Mouse (Mus musculus) kidney, adult 8-10 months (tissue): ENCODE data around the gene Cbx6.

ENCODE experiments used
- DNase-seq, 2 experiments: peaks; one replicate each; pipeline ENCODE4 v3.0.0; 2022

Gene Cbx6

GRCm38 (mm10) chr15:79834130-79834880 is at the start of gene Cbx6, which contains the start of gene Npcd:
Gene Cbx6 (minus strand): TSS chr15:79834688.
Gene Npcd (minus strand): TSS chr15:79834237.
- DNase-seq: peak; percentile 93 to 94

- peak; percentile 87 to 90 for DNase-seq
Observed at GRCm38 (mm10) chr15:79883352-79883822, 48.9 kb upstream of the Cbx6 start.

- peak in 1 of 2 experiments; percentile 9 for DNase-seq
Observed at GRCm38 (mm10) chr15:79882623-79883267, 48.3 kb upstream of the Cbx6 start.

- DNase-seq: no peak
Observed at GRCm38 (mm10) chr15:79880477-79880876, 46.0 kb upstream of the Cbx6 start.

GRCm38 (mm10) chr15:79879319-79879718 is 44.8 kb upstream of the Cbx6 start:
- DNase-seq: peak; percentile 80 to 84

GRCm38 (mm10) chr15:79878725-79879136 is 44.2 kb upstream of the Cbx6 start:
- peak; percentile 18 to 27 for DNase-seq

GRCm38 (mm10) chr15:79875261-79875995 is 40.9 kb upstream of the Cbx6 start:
- DNase-seq: no peak

- DNase-seq: no peak
Observed at GRCm38 (mm10) chr15:79873995-79874394, 39.5 kb upstream of the Cbx6 start.

GRCm38 (mm10) chr15:79873545-79873944 is 39.1 kb upstream of the Cbx6 start:
- no peak for DNase-seq

- DNase-seq: no peak
Observed at GRCm38 (mm10) chr15:79867260-79868002, 32.9 kb upstream of the Cbx6 start.

GRCm38 (mm10) chr15:79859821-79860220 is 25.3 kb upstream of the Cbx6 start:
- DNase-seq: no peak

- DNase-seq: no peak
Observed at GRCm38 (mm10) chr15:79858979-79859378, 24.5 kb upstream of the Cbx6 start.

- DNase-seq: no peak
Observed at GRCm38 (mm10) chr15:79850143-79850542, 15.7 kb upstream of the Cbx6 start.

GRCm38 (mm10) chr15:79847100-79847499 is 12.6 kb upstream of the Cbx6 start:
- DNase-seq: no peak

GRCm38 (mm10) chr15:79845986-79846385 is 11.5 kb upstream of the Cbx6 start:
- no peak for DNase-seq

- no peak for DNase-seq
Observed at GRCm38 (mm10) chr15:79842985-79843384, 8.5 kb upstream of the Cbx6 start.

GRCm38 (mm10) chr15:79840281-79840680 is 5.8 kb upstream of the Cbx6 start:
- DNase-seq: no peak

GRCm38 (mm10) chr15:79834881-79835260 is 383 bp upstream of the Cbx6 start:
- no peak for DNase-seq

- no peak for DNase-seq
Observed at GRCm38 (mm10) chr15:79833251-79834050, 1.0 kb downstream of the Cbx6 start.

GRCm38 (mm10) chr15:79832064-79832900 is 2.2 kb downstream of the Cbx6 start:
- DNase-seq: peak; percentile 41 to 73

- peak; percentile 59 to 75 for DNase-seq
Observed at GRCm38 (mm10) chr15:79830388-79830787, 4.1 kb downstream of the Cbx6 start.
